Mouse (Mus musculus): ENCODE measurements around the gene Zfp729a. TPM values are rescaled to one million over a fixed set of nuclear protein-coding genes. Genes with fewer than 3 reads are reported as not detected.

The Zfp729a gene
- polyA plus RNA-seq, 1 experiment from 2014 or later: 4.7 TPM

Other genes with a start within 250 kb of the Zfp729a start
- gene Zfp429, start 238.0 kb downstream of the Zfp729a start, polyA plus RNA-seq (2016; fragmentation: Nextera tagmentation; extraction: Ambion mirVana): 2.9 and 4.3 TPM in 2 replicates
- gene Zfp459, start 216.4 kb downstream of the Zfp729a start, polyA plus RNA-seq (2016; fragmentation: Nextera tagmentation; extraction: Ambion mirVana): 0.42 and 0.46 TPM in 2 replicates
- 6.0 and 6.8 TPM in 2 replicates for gene Zfp874a, start 186.2 kb downstream of the Zfp729a start, polyA plus RNA-seq (2016; fragmentation: Nextera tagmentation; extraction: Ambion mirVana)
- gene Zfp874b, start 153.5 kb downstream of the Zfp729a start, polyA plus RNA-seq (2016; fragmentation: Nextera tagmentation; extraction: Ambion mirVana): 2.0 and 2.7 TPM in 2 replicates
- gene Zfp58, start 137.2 kb downstream of the Zfp729a start, polyA plus RNA-seq (2016; fragmentation: Nextera tagmentation; extraction: Ambion mirVana): 16.7 and 16.8 TPM in 2 replicates
- 0.22 and 0.46 TPM in 2 replicates for gene Gm26965, start 111.6 kb downstream of the Zfp729a start, polyA plus RNA-seq (2016; fragmentation: Nextera tagmentation; extraction: Ambion mirVana)
- 32.7 and 36.7 TPM in 2 replicates for gene Zfp87, start 111.6 kb downstream of the Zfp729a start, polyA plus RNA-seq (2016; fragmentation: Nextera tagmentation; extraction: Ambion mirVana)
- gene Zfp748, start 84.0 kb downstream of the Zfp729a start, polyA plus RNA-seq (2016; fragmentation: Nextera tagmentation; extraction: Ambion mirVana): 17.7 and 19.6 TPM in 2 replicates
- 3.4 and 4.1 TPM in 2 replicates for gene Zfp729b, start 28.1 kb downstream of the Zfp729a start, polyA plus RNA-seq (2016; fragmentation: Nextera tagmentation; extraction: Ambion mirVana)
- 0.29 TPM in 1 of 2 replicates, not detected in the other for gene Gm49345, start within 50 bp of the Zfp729a start, polyA plus RNA-seq (2016; fragmentation: Nextera tagmentation; extraction: Ambion mirVana)
- 16.7 and 17.4 TPM in 2 replicates for gene Zfp738, start 49.3 kb upstream of the Zfp729a start, polyA plus RNA-seq (2016; fragmentation: Nextera tagmentation; extraction: Ambion mirVana)
- 8.0 and 11.2 TPM in 2 replicates for gene Zfp65, start 91.4 kb upstream of the Zfp729a start, polyA plus RNA-seq (2016; fragmentation: Nextera tagmentation; extraction: Ambion mirVana)
- 7.0 and 7.3 TPM in 2 replicates for gene Zfp85, start 117.4 kb upstream of the Zfp729a start, polyA plus RNA-seq (2016; fragmentation: Nextera tagmentation; extraction: Ambion mirVana)
- gene Zfp493, start 141.9 kb upstream of the Zfp729a start, polyA plus RNA-seq (2016; fragmentation: Nextera tagmentation; extraction: Ambion mirVana): 2.7 and 3.8 TPM in 2 replicates
- gene Zfp273, start 175.9 kb upstream of the Zfp729a start, polyA plus RNA-seq (2016; fragmentation: Nextera tagmentation; extraction: Ambion mirVana): 9.2 and 9.5 TPM in 2 replicates
- gene Gm10037, start 193.3 kb upstream of the Zfp729a start, polyA plus RNA-seq (2016; fragmentation: Nextera tagmentation; extraction: Ambion mirVana): 2.9 and 4.3 TPM in 2 replicates
- not detected in 2 replicates for gene BC048507, start 225.5 kb upstream of the Zfp729a start, polyA plus RNA-seq (2016; fragmentation: Nextera tagmentation; extraction: Ambion mirVana)

Data from midbrain, embryonic 12.5 days (tissue).